Mouse (Mus musculus): ENCODE measurements around the gene Mzf1. TPM values are rescaled to one million over a fixed set of nuclear protein-coding genes. Genes with fewer than 3 reads are reported as not detected.

The Mzf1 gene
- polyA plus RNA-seq, 1 experiment from 2014 or later, result 9.3 TPM

- H3K27me3 ChIP-seq, result no peaks in the 10 kb centered on the region
- H3K4me2 ChIP-seq, result peak overlapping the region; percentile 91
- no peak for ATAC-seq (ENCODE audit: low FRiP score, low read depth)
- H3K4me1 ChIP-seq (replicated peaks), result peaks cover 39% of the 10 kb centered on the region
- no peaks in the 10 kb centered on the region for H3K9me3 ChIP-seq
- WGBS, result 51% methylated on average over 13 of the region's 13 CpGs
- H3K27ac ChIP-seq (replicated peaks), result peak overlapping the region; percentile 95
- H3K4me3 ChIP-seq, result peak overlapping the region; percentile 63
- H3K36me3 ChIP-seq, result peaks cover 60% of the 10 kb centered on the region
- peak overlapping the region; percentile 80 for H3K9ac ChIP-seq
Measured at GRCm38 (mm10) chr7:13033451-13034147, 21.0 kb downstream of the Mzf1 start.

GRCm38 (mm10) chr7:13032541-13032940 is 22.0 kb downstream of the Mzf1 start:
- H3K36me3 ChIP-seq, result peaks cover 70% of the 10 kb centered on the region
- H3K9ac ChIP-seq, result no peak overlapping the region
- no peak for ATAC-seq (ENCODE audit: low FRiP score, low read depth)
- peaks cover 37% of the 10 kb centered on the region for H3K4me1 ChIP-seq (replicated peaks)
- WGBS, result 93% methylated on average over 7 of the region's 7 CpGs
- H3K4me2 ChIP-seq, result no peak overlapping the region
- H3K9me3 ChIP-seq, result no peaks in the 10 kb centered on the region
- no peak overlapping the region for H3K27ac ChIP-seq (replicated peaks)
- H3K4me3 ChIP-seq, result no peak overlapping the region
- H3K27me3 ChIP-seq, result no peaks in the 10 kb centered on the region

GRCm38 (mm10) chr7:13031983-13032382 is 22.6 kb downstream of the Mzf1 start:
- no peak overlapping the region for H3K4me2 ChIP-seq
- no peak overlapping the region for H3K4me3 ChIP-seq
- ATAC-seq (ENCODE audit: low FRiP score, low read depth), result no peak
- no peak overlapping the region for H3K9ac ChIP-seq
- peaks cover 36% of the 10 kb centered on the region for H3K4me1 ChIP-seq (replicated peaks)
- H3K36me3 ChIP-seq, result peaks cover 76% of the 10 kb centered on the region
- no peaks in the 10 kb centered on the region for H3K9me3 ChIP-seq
- no peak overlapping the region for H3K27ac ChIP-seq (replicated peaks)
- WGBS, result 80% methylated on average over 2 of the region's 2 CpGs
- no peaks in the 10 kb centered on the region for H3K27me3 ChIP-seq

- H3K9ac ChIP-seq, result no peak overlapping the region
- no peak for ATAC-seq (ENCODE audit: low FRiP score, low read depth)
- H3K4me3 ChIP-seq, result no peak overlapping the region
- H3K9me3 ChIP-seq, result no peaks in the 10 kb centered on the region
- peaks cover 81% of the 10 kb centered on the region for H3K36me3 ChIP-seq
- no peak overlapping the region for H3K27ac ChIP-seq (replicated peaks)
- peaks cover 36% of the 10 kb centered on the region for H3K4me1 ChIP-seq (replicated peaks)
- no peak overlapping the region for H3K4me2 ChIP-seq
- WGBS, result 74% methylated on average over 5 of the region's 5 CpGs
- no peaks in the 10 kb centered on the region for H3K27me3 ChIP-seq
Measured at GRCm38 (mm10) chr7:13031069-13031468, 23.5 kb downstream of the Mzf1 start.

- Histone ChIP-seq H3K4me3 (no peak overlapping the region), H3K9me3 (no peaks in the 10 kb centered on the region), H3K27me3 (no peaks in the 10 kb centered on the region), H3K9ac (no peak overlapping the region), H3K4me1 (replicated peaks) (peaks cover 30% of the 10 kb centered on the region), H3K36me3 (peaks cover 69% of the 10 kb centered on the region), H3K27ac (replicated peaks) (no peak overlapping the region), H3K4me2 (no peak overlapping the region)
- ATAC-seq (ENCODE audit: low FRiP score, low read depth), result no peak
- WGBS, result 87% methylated on average over 4 of the region's 4 CpGs
Measured at GRCm38 (mm10) chr7:13028986-13029385, 25.6 kb downstream of the Mzf1 start.

- H3K4me2 ChIP-seq, result peak overlapping the region; percentile 98
- peak overlapping the region; percentile 87 for H3K4me3 ChIP-seq
- H3K4me1 ChIP-seq (replicated peaks), result peaks cover 29% of the 10 kb centered on the region
- H3K36me3 ChIP-seq, result peaks cover 46% of the 10 kb centered on the region
- no peaks in the 10 kb centered on the region for H3K27me3 ChIP-seq
- ATAC-seq (ENCODE audit: low FRiP score, low read depth), result no peak
- H3K9ac ChIP-seq, result peak overlapping the region; percentile 94
- 25% methylated on average over 4 of the region's 4 CpGs for WGBS
- H3K27ac ChIP-seq (replicated peaks), result peak overlapping the region; percentile 99
- no peaks in the 10 kb centered on the region for H3K9me3 ChIP-seq
Measured at GRCm38 (mm10) chr7:13025511-13026112, 29.0 kb downstream of the Mzf1 start.

- WGBS, result under 1% methylated on average over 44 of the region's 44 CpGs
- ATAC-seq (ENCODE audit: low FRiP score, low read depth), result peak; percentile 52
- no peaks in the 10 kb centered on the region for H3K27me3 ChIP-seq
- peaks cover 37% of the 10 kb centered on the region for H3K36me3 ChIP-seq
- peak overlapping the region; percentile 98 for H3K4me2 ChIP-seq
- peak overlapping the region; percentile 99 for H3K27ac ChIP-seq (replicated peaks)
- H3K9ac ChIP-seq, result peak overlapping the region; percentile 94
- peaks cover 29% of the 10 kb centered on the region for H3K4me1 ChIP-seq (replicated peaks)
- peak overlapping the region; percentile 87 for H3K4me3 ChIP-seq
- no peaks in the 10 kb centered on the region for H3K9me3 ChIP-seq
Measured at GRCm38 (mm10) chr7:13024805-13025204, 29.8 kb downstream of the Mzf1 start.

- Histone ChIP-seq H3K4me2 (peak overlapping the region; percentile 98), H3K4me1 (replicated peaks) (peaks cover 29% of the 10 kb centered on the region), H3K27ac (replicated peaks) (peak overlapping the region; percentile 99), H3K9ac (peak overlapping the region; percentile 94), H3K27me3 (no peaks in the 10 kb centered on the region), H3K9me3 (no peaks in the 10 kb centered on the region), H3K4me3 (peak overlapping the region; percentile 87), H3K36me3 (peaks cover 31% of the 10 kb centered on the region)
- under 1% methylated on average over 86 of the region's 95 CpGs for WGBS
- peak; percentile 91 for ATAC-seq (ENCODE audit: low FRiP score, low read depth)
Measured at GRCm38 (mm10) chr7:13023928-13024731, 30.4 kb downstream of the Mzf1 start.

GRCm38 (mm10) chr7:13022773-13023535 is 31.6 kb downstream of the Mzf1 start:
- peak; percentile 50 for ATAC-seq (ENCODE audit: low FRiP score, low read depth)
- H3K27ac ChIP-seq (replicated peaks), result peak overlapping the region; percentile 99
- peak overlapping the region; percentile 94 for H3K9ac ChIP-seq
- peaks cover 29% of the 10 kb centered on the region for H3K4me1 ChIP-seq (replicated peaks)
- H3K36me3 ChIP-seq, result peaks cover 19% of the 10 kb centered on the region
- peak overlapping the region; percentile 87 for H3K4me3 ChIP-seq
- 2% methylated on average over 30 of the region's 31 CpGs for WGBS
- H3K9me3 ChIP-seq, result no peaks in the 10 kb centered on the region
- H3K27me3 ChIP-seq, result no peaks in the 10 kb centered on the region
- H3K4me2 ChIP-seq, result peak overlapping the region; percentile 98

GRCm38 (mm10) chr7:13015217-13015616 is 39.3 kb downstream of the Mzf1 start:
- Histone ChIP-seq H3K4me2 (no peak overlapping the region), H3K36me3 (no peaks in the 10 kb centered on the region), H3K27me3 (no peaks in the 10 kb centered on the region), H3K4me1 (replicated peaks) (peaks cover 6% of the 10 kb centered on the region), H3K9me3 (no peaks in the 10 kb centered on the region), H3K9ac (no peak overlapping the region), H3K4me3 (no peak overlapping the region), H3K27ac (replicated peaks) (no peak overlapping the region)
- ATAC-seq (ENCODE audit: low FRiP score, low read depth), result no peak
- WGBS, result 81% methylated on average over 1 of the region's 1 CpGs

- H3K36me3 ChIP-seq, result no peaks in the 10 kb centered on the region
- 30% methylated on average over 6 of the region's 6 CpGs for WGBS
Measured at GRCm38 (mm10) chr7:13014275-13014839, 40.2 kb downstream of the Mzf1 start.

More at GRCm38 (mm10) chr7:13014275-13014839, 40.2 kb downstream of the Mzf1 start:
- no peak overlapping the region for H3K4me2 ChIP-seq
- H3K4me1 ChIP-seq (replicated peaks), result peaks cover 7% of the 10 kb centered on the region
- no peaks in the 10 kb centered on the region for H3K9me3 ChIP-seq
- no peak overlapping the region for H3K4me3 ChIP-seq
- H3K9ac ChIP-seq, result no peak overlapping the region
- no peak for ATAC-seq (ENCODE audit: low FRiP score, low read depth)
- no peaks in the 10 kb centered on the region for H3K27me3 ChIP-seq
- no peak overlapping the region for H3K27ac ChIP-seq (replicated peaks)
